Mouse (Mus musculus): ENCODE results near the gene Mrps18a.

DNA sequence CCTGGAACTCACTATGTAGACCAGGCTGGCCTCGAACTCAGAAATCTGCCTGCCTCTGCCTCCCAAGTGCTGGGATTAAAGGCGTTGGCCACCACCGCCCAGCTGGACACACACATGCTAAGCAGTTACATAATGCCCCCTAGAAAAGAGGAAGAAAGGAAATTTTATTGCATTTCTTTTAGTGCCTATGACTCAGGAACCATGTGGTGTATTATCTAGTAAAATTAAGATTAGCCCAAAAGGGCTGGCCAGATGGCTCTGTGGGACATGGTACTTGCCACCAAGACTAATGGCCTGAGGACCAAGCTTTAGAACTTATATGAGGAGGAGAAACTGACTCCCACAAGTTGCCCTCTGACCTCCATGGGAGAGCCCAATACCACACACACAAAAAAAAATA is 29.1 kb downstream of the Mrps18a start:
- no peak for TF ChIP-seq CHD2 (IDR thresholded peaks at IDR 0.05; ENCODE audit: low read depth, low read length)
- TF ChIP-seq ZC3H11A (IDR thresholded peaks at IDR 0.05; ENCODE audit: borderline replicate concordance, low read depth, low read length): no peak
- no peak for TF ChIP-seq ZNF384 (IDR thresholded peaks at IDR 0.05; ENCODE audit: low read depth, low read length)
- TF ChIP-seq HCFC1 (IDR thresholded peaks at IDR 0.05; ENCODE audit: borderline replicate concordance, insufficient read depth, low read length): no peak
- no peak for TF ChIP-seq MAFK (IDR thresholded peaks at IDR 0.05; ENCODE audit: insufficient read depth, low read depth, low read length)

Data from ES-E14 (cell line).